Mouse (Mus musculus): Measurements from ENCODE around the gene Slc17a1. TPM values are rescaled to one million over a fixed set of nuclear protein-coding genes. Genes with fewer than 3 reads are reported as not detected.

Slc17a1 gene
- polyA plus RNA-seq, 1 experiment: 0.11 TPM

- H3K27me3 ChIP-seq (ENCODE audit: control insufficient read depth, insufficient read depth, low read length): no peaks in the 10 kb centered on the region
- no peak overlapping the region for H3K4me3 ChIP-seq (ENCODE audit: control insufficient read depth, low read depth, low read length)
- H3K36me3 ChIP-seq (ENCODE audit: control insufficient read depth, insufficient read depth, low read length): no peaks in the 10 kb centered on the region
- no peaks in the 10 kb centered on the region for H3K4me1 ChIP-seq (ENCODE audit: control insufficient read depth, insufficient read depth, low read length)
- H3K27ac ChIP-seq (ENCODE audit: control insufficient read depth, insufficient read depth, low read depth, low read length): no peak overlapping the region
- TF ChIP-seq CTCF (IDR thresholded peaks at IDR 0.05; ENCODE audit: control insufficient read depth, insufficient read depth, insufficient replicate concordance, low read depth, low read length) (no peak), POLR2A (IDR thresholded peaks at IDR 0.05; ENCODE audit: control insufficient read depth, low read depth, low read length) (no peak)
Measured at GRCm38 (mm10) chr13:23911335-23911734, 43.8 kb downstream of the Slc17a1 start.

- TF ChIP-seq POLR2A (IDR thresholded peaks at IDR 0.05; ENCODE audit: control insufficient read depth, low read depth, low read length) (no peak), CTCF (IDR thresholded peaks at IDR 0.05; ENCODE audit: control insufficient read depth, insufficient read depth, insufficient replicate concordance, low read depth, low read length) (no peak)
- Histone ChIP-seq H3K27ac (ENCODE audit: control insufficient read depth, insufficient read depth, low read depth, low read length) (no peak overlapping the region), H3K36me3 (ENCODE audit: control insufficient read depth, insufficient read depth, low read length) (no peaks in the 10 kb centered on the region)
Measured at GRCm38 (mm10) chr13:23913791-23914306, 46.3 kb downstream of the Slc17a1 start.

GRCm38 (mm10) chr13:23914376-23915167 is 47.0 kb downstream of the Slc17a1 start, which contains the start of gene Slc17a4:
Slc17a4 (minus strand) TSS chr13:23915009.
- Histone ChIP-seq H3K27me3 (ENCODE audit: control insufficient read depth, insufficient read depth, low read length) (no peaks in the 10 kb centered on the region), H3K4me1 (ENCODE audit: control insufficient read depth, insufficient read depth, low read length) (no peaks in the 10 kb centered on the region), H3K36me3 (ENCODE audit: control insufficient read depth, insufficient read depth, low read length) (no peaks in the 10 kb centered on the region), H3K27ac (ENCODE audit: control insufficient read depth, insufficient read depth, low read depth, low read length) (no peak within 1 kb of the TSS), H3K4me3 (ENCODE audit: control insufficient read depth, low read depth, low read length) (no peak within 1 kb of the TSS)
- TF ChIP-seq POLR2A (IDR thresholded peaks at IDR 0.05; ENCODE audit: control insufficient read depth, low read depth, low read length) (no peak), CTCF (IDR thresholded peaks at IDR 0.05; ENCODE audit: control insufficient read depth, insufficient read depth, insufficient replicate concordance, low read depth, low read length) (no peak)

More at GRCm38 (mm10) chr13:23913791-23914306, 46.3 kb downstream of the Slc17a1 start:
- Histone ChIP-seq H3K27me3 (ENCODE audit: control insufficient read depth, insufficient read depth, low read length) (no peaks in the 10 kb centered on the region), H3K4me1 (ENCODE audit: control insufficient read depth, insufficient read depth, low read length) (no peaks in the 10 kb centered on the region), H3K4me3 (ENCODE audit: control insufficient read depth, low read depth, low read length) (no peak overlapping the region)

GRCm38 (mm10) chr13:23916132-23916531 is 48.6 kb downstream of the Slc17a1 start:
- Histone ChIP-seq H3K4me3 (ENCODE audit: control insufficient read depth, low read depth, low read length) (no peak overlapping the region), H3K4me1 (ENCODE audit: control insufficient read depth, insufficient read depth, low read length) (no peaks in the 10 kb centered on the region), H3K27ac (ENCODE audit: control insufficient read depth, insufficient read depth, low read depth, low read length) (no peak overlapping the region), H3K27me3 (ENCODE audit: control insufficient read depth, insufficient read depth, low read length) (no peaks in the 10 kb centered on the region), H3K36me3 (ENCODE audit: control insufficient read depth, insufficient read depth, low read length) (no peaks in the 10 kb centered on the region)
- TF ChIP-seq CTCF (IDR thresholded peaks at IDR 0.05; ENCODE audit: control insufficient read depth, insufficient read depth, insufficient replicate concordance, low read depth, low read length) (no peak), POLR2A (IDR thresholded peaks at IDR 0.05; ENCODE audit: control insufficient read depth, low read depth, low read length) (no peak)

GRCm38 (mm10) chr13:23917674-23918073 is 50.1 kb downstream of the Slc17a1 start:
- Histone ChIP-seq H3K4me1 (ENCODE audit: control insufficient read depth, insufficient read depth, low read length) (no peaks in the 10 kb centered on the region), H3K27ac (ENCODE audit: control insufficient read depth, insufficient read depth, low read depth, low read length) (no peak overlapping the region), H3K4me3 (ENCODE audit: control insufficient read depth, low read depth, low read length) (no peak overlapping the region), H3K36me3 (ENCODE audit: control insufficient read depth, insufficient read depth, low read length) (no peaks in the 10 kb centered on the region), H3K27me3 (ENCODE audit: control insufficient read depth, insufficient read depth, low read length) (no peaks in the 10 kb centered on the region)
- TF ChIP-seq CTCF (IDR thresholded peaks at IDR 0.05; ENCODE audit: control insufficient read depth, insufficient read depth, insufficient replicate concordance, low read depth, low read length) (no peak), POLR2A (IDR thresholded peaks at IDR 0.05; ENCODE audit: control insufficient read depth, low read depth, low read length) (no peak)

- H3K27me3 ChIP-seq (ENCODE audit: control insufficient read depth, insufficient read depth, low read length): no peaks in the 10 kb centered on the region
- TF ChIP-seq POLR2A (IDR thresholded peaks at IDR 0.05; ENCODE audit: control insufficient read depth, low read depth, low read length) (no peak), CTCF (IDR thresholded peaks at IDR 0.05; ENCODE audit: control insufficient read depth, insufficient read depth, insufficient replicate concordance, low read depth, low read length) (no peak)
- no peak overlapping the region for H3K4me3 ChIP-seq (ENCODE audit: control insufficient read depth, low read depth, low read length)
- no peaks in the 10 kb centered on the region for H3K36me3 ChIP-seq (ENCODE audit: control insufficient read depth, insufficient read depth, low read length)
- H3K27ac ChIP-seq (ENCODE audit: control insufficient read depth, insufficient read depth, low read depth, low read length): no peak overlapping the region
- peaks cover 3% of the 10 kb centered on the region for H3K4me1 ChIP-seq (ENCODE audit: control insufficient read depth, insufficient read depth, low read length)
Measured at GRCm38 (mm10) chr13:23925792-23926191, 58.2 kb downstream of the Slc17a1 start.

GRCm38 (mm10) chr13:23928637-23929036 is 61.1 kb downstream of the Slc17a1 start:
- Histone ChIP-seq H3K36me3 (ENCODE audit: control insufficient read depth, insufficient read depth, low read length) (no peaks in the 10 kb centered on the region), H3K27me3 (ENCODE audit: control insufficient read depth, insufficient read depth, low read length) (no peaks in the 10 kb centered on the region), H3K4me1 (ENCODE audit: control insufficient read depth, insufficient read depth, low read length) (peaks cover 11% of the 10 kb centered on the region), H3K27ac (ENCODE audit: control insufficient read depth, insufficient read depth, low read depth, low read length) (no peak overlapping the region), H3K4me3 (ENCODE audit: control insufficient read depth, low read depth, low read length) (no peak overlapping the region)
- TF ChIP-seq POLR2A (IDR thresholded peaks at IDR 0.05; ENCODE audit: control insufficient read depth, low read depth, low read length) (no peak), CTCF (IDR thresholded peaks at IDR 0.05; ENCODE audit: control insufficient read depth, insufficient read depth, insufficient replicate concordance, low read depth, low read length) (no peak)
